Mouse (Mus musculus) kidney, adult 10 weeks (tissue): ENCODE data around the gene Pglyrp3. TPM values are rescaled to one million over a fixed set of nuclear protein-coding genes. Genes with fewer than 3 reads are reported as not detected.

Source experiments
- polyA plus RNA-seq: library from polyadenylated mRNA; stranded (reverse); fragments of 350-450 nt; fragmentation: Illumina TruSeq; extraction: RNeasy Lipid Tissue Mini Kit (QIAGEN cat#74804); gene quantifications from one replicate; pipeline ENCODE4 v1.2.3, GENCODE M21; 2014; ENCODE audit warnings: low read depth, low replicate concordance

Pglyrp3 gene
- not detected for polyA plus RNA-seq

GRCm38 (mm10) chr3:92014283-92014682 is at the start of gene Pglyrp3:
Gene Pglyrp3, plus strand, starts transcription at chr3:92014583.

Other genes with a start within 250 kb of the Pglyrp3 start
- not detected for gene Lor, start 68.6 kb downstream of the Pglyrp3 start, polyA plus RNA-seq
- not detected for gene Prr9, start 109.4 kb downstream of the Pglyrp3 start, polyA plus RNA-seq
- not detected for gene Lelp1, start 128.2 kb downstream of the Pglyrp3 start, polyA plus RNA-seq
- gene Sprr2a1, start 201.2 kb downstream of the Pglyrp3 start, polyA plus RNA-seq, result 1.1 TPM
- gene Sprr2a2, start 201.3 kb downstream of the Pglyrp3 start, polyA plus RNA-seq, result 11.2 TPM